Mouse (Mus musculus) thymus, postnatal 10 days (tissue): ENCODE data around the gene Ppp1r12b.

Experiments used
- DNase-seq, 2 experiments: peaks; one replicate each; pipeline ENCODE4 v3.0.0; 2021; ENCODE audit warnings: low spot score in 2 of 2

Ppp1r12b gene

GRCm38 (mm10) chr1:134940863-134941262 is 14.9 kb downstream of the Ppp1r12b start:
- DNase-seq: no peak

- DNase-seq: no peak
Measured at GRCm38 (mm10) chr1:134938233-134938632, 17.5 kb downstream of the Ppp1r12b start.

- DNase-seq: no peak
Measured at GRCm38 (mm10) chr1:134936335-134936734, 19.4 kb downstream of the Ppp1r12b start.

GRCm38 (mm10) chr1:134932431-134932830 is 23.3 kb downstream of the Ppp1r12b start:
- no peak for DNase-seq

- no peak for DNase-seq
Measured at GRCm38 (mm10) chr1:134919010-134919409, 36.7 kb downstream of the Ppp1r12b start.

- no peak for DNase-seq
Measured at GRCm38 (mm10) chr1:134915421-134915820, 40.3 kb downstream of the Ppp1r12b start.

- DNase-seq: no peak
Measured at GRCm38 (mm10) chr1:134913535-134913934, 42.2 kb downstream of the Ppp1r12b start.

GRCm38 (mm10) chr1:134911892-134912291 is 43.9 kb downstream of the Ppp1r12b start:
- no peak for DNase-seq

- DNase-seq: no peak
Measured at GRCm38 (mm10) chr1:134910037-134910436, 45.7 kb downstream of the Ppp1r12b start.

- DNase-seq: no peak
Measured at GRCm38 (mm10) chr1:134909442-134909841, 46.3 kb downstream of the Ppp1r12b start.

- DNase-seq: no peak
Measured at GRCm38 (mm10) chr1:134902051-134902619, 53.6 kb downstream of the Ppp1r12b start.

GRCm38 (mm10) chr1:134896008-134896407 is 59.7 kb downstream of the Ppp1r12b start:
- no peak for DNase-seq

GRCm38 (mm10) chr1:134894803-134895202 is 60.9 kb downstream of the Ppp1r12b start:
- DNase-seq: no peak

- DNase-seq: no peak
Measured at GRCm38 (mm10) chr1:134891916-134892315, 63.8 kb downstream of the Ppp1r12b start.

- DNase-seq: no peak
Measured at GRCm38 (mm10) chr1:134889629-134890028, 66.1 kb downstream of the Ppp1r12b start.

GRCm38 (mm10) chr1:134875800-134876199 is 79.9 kb downstream of the Ppp1r12b start:
- no peak for DNase-seq

GRCm38 (mm10) chr1:134872678-134873077 is 83.1 kb downstream of the Ppp1r12b start:
- DNase-seq: no peak

GRCm38 (mm10) chr1:134866426-134866825 is 89.3 kb downstream of the Ppp1r12b start:
- no peak for DNase-seq

GRCm38 (mm10) chr1:134865552-134865951 is 90.2 kb downstream of the Ppp1r12b start:
- DNase-seq: peak in 1 of 2 experiments; percentile 15

- DNase-seq: no peak
Measured at GRCm38 (mm10) chr1:134860538-134860937, 95.2 kb downstream of the Ppp1r12b start.

GRCm38 (mm10) chr1:134858344-134859053 is 97.2 kb downstream of the Ppp1r12b start:
- no peak for DNase-seq

GRCm38 (mm10) chr1:134854325-134854982 is 101.3 kb downstream of the Ppp1r12b start:
- peak; percentile 32 to 73 for DNase-seq

GRCm38 (mm10) chr1:134852797-134853196 is 102.9 kb downstream of the Ppp1r12b start:
- no peak for DNase-seq
